Mouse (Mus musculus) yolk sac, embryonic 10.5 days (tissue): ENCODE data around the gene Huwe1.

Source experiments
- DNase-seq: peaks from one replicate; pipeline ENCODE4 v3.0.0-alpha.2; 2017; ENCODE audit warnings: low spot score

The Huwe1 gene

GRCm38 (mm10) chrX:151800701-151801511 lies at the start of gene Huwe1:
Huwe1 (plus strand) TSS chrX:151800807.
- DNase-seq = peak; percentile 74

- DNase-seq = no peak
Measured at GRCm38 (mm10) chrX:151780348-151780747, 20.3 kb upstream of the Huwe1 start.

- DNase-seq = no peak
Measured at GRCm38 (mm10) chrX:151782939-151783338, 17.7 kb upstream of the Huwe1 start.

GRCm38 (mm10) chrX:151792766-151793165 lies 7.8 kb upstream of the Huwe1 start:
- no peak for DNase-seq

- DNase-seq = no peak
Measured at GRCm38 (mm10) chrX:151797970-151798369, 2.6 kb upstream of the Huwe1 start.

GRCm38 (mm10) chrX:151802328-151802955 lies 1.8 kb downstream of the Huwe1 start:
- peak; percentile 1 for DNase-seq

- peak; percentile 92 for DNase-seq
Measured at GRCm38 (mm10) chrX:151802956-151803776, 2.6 kb downstream of the Huwe1 start.

- peak; percentile 61 for DNase-seq
Measured at GRCm38 (mm10) chrX:151803777-151804101, 3.1 kb downstream of the Huwe1 start.

GRCm38 (mm10) chrX:151804388-151804787 lies 3.8 kb downstream of the Huwe1 start:
- no peak for DNase-seq

GRCm38 (mm10) chrX:151811481-151811880 lies 10.9 kb downstream of the Huwe1 start:
- no peak for DNase-seq

- no peak for DNase-seq
Measured at GRCm38 (mm10) chrX:151813656-151814055, 13.0 kb downstream of the Huwe1 start.

- no peak for DNase-seq
Measured at GRCm38 (mm10) chrX:151817712-151818111, 17.1 kb downstream of the Huwe1 start.

GRCm38 (mm10) chrX:151828971-151829370 lies 28.4 kb downstream of the Huwe1 start:
- DNase-seq = no peak

GRCm38 (mm10) chrX:151831260-151831659 lies 30.7 kb downstream of the Huwe1 start:
- DNase-seq = no peak

GRCm38 (mm10) chrX:151832982-151833381 lies 32.4 kb downstream of the Huwe1 start:
- no peak for DNase-seq

GRCm38 (mm10) chrX:151859436-151859835 lies 58.8 kb downstream of the Huwe1 start:
- DNase-seq = no peak

- no peak for DNase-seq
Measured at GRCm38 (mm10) chrX:151910692-151911091, 110.1 kb downstream of the Huwe1 start.

GRCm38 (mm10) chrX:151912267-151912666 lies 111.7 kb downstream of the Huwe1 start:
- no peak for DNase-seq

GRCm38 (mm10) chrX:151929390-151929789 lies 128.8 kb downstream of the Huwe1 start:
- no peak for DNase-seq

- DNase-seq = no peak
Measured at GRCm38 (mm10) chrX:151938852-151939251, 138.2 kb downstream of the Huwe1 start.

- DNase-seq = no peak
Measured at GRCm38 (mm10) chrX:151946986-151947385, 146.4 kb downstream of the Huwe1 start.

- no peak for DNase-seq
Measured at GRCm38 (mm10) chrX:151947781-151948180, 147.2 kb downstream of the Huwe1 start.

GRCm38 (mm10) chrX:151950231-151950630 lies 149.6 kb downstream of the Huwe1 start:
- no peak for DNase-seq
